Mouse (Mus musculus) urinary bladder, postnatal 0 days (tissue): ENCODE data around the gene Lin37. TPM values are rescaled to one million over a fixed set of nuclear protein-coding genes. Genes with fewer than 3 reads are reported as not detected.

Experiments used
- microRNA-seq: library from miRNA; unstranded; fragments of <30 nt; microRNA quantifications from one replicate; pipeline ENCODE4, GENCODE M21; 2016
- polyA plus RNA-seq: library from polyadenylated mRNA; unstranded; fragments of >200 nt; fragmentation: Nextera tagmentation; extraction: Ambion mirVana; gene quantifications from 2 replicates; pipeline ENCODE4 v1.2.1, GENCODE M21; 2015

Gene Lin37
- polyA plus RNA-seq: 21.1 and 25.6 TPM in 2 replicates

GRCm38 (mm10) chr7:30559443-30559954 lies at the start of gene Lin37:
Gene Lin37 (minus strand): TSS chr7:30559838.

GRCm38 (mm10) chr7:30598786-30599185 lies 39.1 kb upstream of the Lin37 start, which contains the start of gene Zbtb32:
Gene Zbtb32 (minus strand): TSS chr7:30598909.

GRCm38 (mm10) chr7:30588676-30589434 lies 29.2 kb upstream of the Lin37 start, which contains the start of gene Kmt2b:
Gene Kmt2b (minus strand): TSS chr7:30588726.

GRCm38 (mm10) chr7:30564970-30565571 lies 5.4 kb upstream of the Lin37 start, which contains the start of gene Igflr1:
Gene Igflr1 (plus strand): TSS chr7:30565427.

GRCm38 (mm10) chr7:30563117-30563905 lies 3.7 kb upstream of the Lin37 start, which contains the start of the genes U2af1l4, Gm49396 and Psenen:
Gene U2af1l4 (plus strand): TSS chr7:30563301.
Gene Gm49396 (plus strand): TSS chr7:30563344.
Gene Psenen (minus strand): TSS chr7:30563627.

GRCm38 (mm10) chr7:30552102-30553020 lies 7.3 kb downstream of the Lin37 start, which contains the start of the genes Hspb6 and Proser3:
Gene Hspb6 (plus strand): TSS chr7:30552178.
Gene Proser3 (minus strand): TSS chr7:30552299.

GRCm38 (mm10) chr7:30534633-30535577 lies 24.7 kb downstream of the Lin37 start, which contains the start of gene Arhgap33:
Gene Arhgap33 (minus strand): TSS chr7:30535060.

Small RNA genes within 50 kb of the gene (microRNA-seq; reads per million reads assigned to microRNA genes)
- 4.0 reads per million, percentile 6 among the genes with 10 or more reads in this experiment for gene Gm38670
- gene Mir3569: not detected

Other genes with a start within 250 kb of the Lin37 start
- 3.8 and 4.1 TPM in 2 replicates for gene Syne4, start 245.0 kb downstream of the Lin37 start, polyA plus RNA-seq
- not detected in 2 replicates for gene E130208F15Rik, start 238.1 kb downstream of the Lin37 start, polyA plus RNA-seq
- 15.7 and 16.6 TPM in 2 replicates for gene Sdhaf1, start 235.9 kb downstream of the Lin37 start, polyA plus RNA-seq
- 2.8 and 3.7 TPM in 2 replicates for gene Lrfn3, start 197.1 kb downstream of the Lin37 start, polyA plus RNA-seq
- gene Tyrobp, start 146.1 kb downstream of the Lin37 start, polyA plus RNA-seq: 74.3 and 230 TPM in 2 replicates
- 2.4 and 10.2 TPM in 2 replicates for gene Hcst, start 140.0 kb downstream of the Lin37 start, polyA plus RNA-seq
- gene Nfkbid, start 138.1 kb downstream of the Lin37 start, polyA plus RNA-seq: 0.84 and 1.4 TPM in 2 replicates
- 8.7 and 9.1 TPM in 2 replicates for gene Aplp1, start 114.3 kb downstream of the Lin37 start, polyA plus RNA-seq
- gene Kirrel2, start 102.1 kb downstream of the Lin37 start, polyA plus RNA-seq: not detected in 2 replicates
- 0.12 TPM in 1 of 2 replicates, not detected in the other for gene Nphs1, start 101.5 kb downstream of the Lin37 start, polyA plus RNA-seq
- 0.21 and 0.36 TPM in 2 replicates for gene Prodh2, start 66.2 kb downstream of the Lin37 start, polyA plus RNA-seq
- 2.5 and 2.6 TPM in 2 replicates for gene Arhgap33, start 24.8 kb downstream of the Lin37 start, polyA plus RNA-seq
- gene Hspb6, start 7.7 kb downstream of the Lin37 start, polyA plus RNA-seq: 391 and 404 TPM in 2 replicates
- gene Proser3, start 7.5 kb downstream of the Lin37 start, polyA plus RNA-seq: 3.2 and 3.9 TPM in 2 replicates
- 69.5 and 73.2 TPM in 2 replicates for gene U2af1l4, start 3.5 kb upstream of the Lin37 start, polyA plus RNA-seq
- gene Gm49396, start 3.5 kb upstream of the Lin37 start, polyA plus RNA-seq: 2.7 and 2.8 TPM in 2 replicates
- 114 and 127 TPM in 2 replicates for gene Psenen, start 3.8 kb upstream of the Lin37 start, polyA plus RNA-seq
- gene Igflr1, start 5.6 kb upstream of the Lin37 start, polyA plus RNA-seq: 1.1 and 1.6 TPM in 2 replicates
- gene Kmt2b, start 28.9 kb upstream of the Lin37 start, polyA plus RNA-seq: 4.8 TPM in 2 replicates
- gene Zbtb32, start 39.1 kb upstream of the Lin37 start, polyA plus RNA-seq: 2.4 and 3.5 TPM in 2 replicates
- 1,486 and 1,535 TPM in 2 replicates for gene Upk1a, start 53.0 kb upstream of the Lin37 start, polyA plus RNA-seq
- 1,042 and 1,083 TPM in 2 replicates for gene Cox6b1, start 66.3 kb upstream of the Lin37 start, polyA plus RNA-seq
- not detected in 2 replicates for gene Etv2, start 76.0 kb upstream of the Lin37 start, polyA plus RNA-seq
- 87.7 and 91.8 TPM in 2 replicates for gene Rbm42, start 90.5 kb upstream of the Lin37 start, polyA plus RNA-seq
- gene Haus5, start 105.2 kb upstream of the Lin37 start, polyA plus RNA-seq: 10.3 and 11.1 TPM in 2 replicates
- gene Pmis2, start 111.8 kb upstream of the Lin37 start, polyA plus RNA-seq: not detected in 2 replicates
- gene 2200002J24Rik, start 139.1 kb upstream of the Lin37 start, polyA plus RNA-seq: 0.39 TPM in 1 of 2 replicates, not detected in the other
- gene Atp4a, start 152.4 kb upstream of the Lin37 start, polyA plus RNA-seq: 0.13 and 0.69 TPM in 2 replicates
- gene Tmem147, start 169.7 kb upstream of the Lin37 start, polyA plus RNA-seq: 155 and 184 TPM in 2 replicates
- 0.12 TPM in 1 of 2 replicates, not detected in the other for gene Gapdhs, start 183.8 kb upstream of the Lin37 start, polyA plus RNA-seq
- 13.6 and 17.0 TPM in 2 replicates for gene Sbsn, start 191.6 kb upstream of the Lin37 start, polyA plus RNA-seq
- 97.2 and 160 TPM in 2 replicates for gene Dmkn, start 203.9 kb upstream of the Lin37 start, polyA plus RNA-seq
- 135 and 161 TPM in 2 replicates for gene Krtdap, start 228.1 kb upstream of the Lin37 start, polyA plus RNA-seq